Mouse (Mus musculus): ENCODE measurements around the gene Olfr328.

Olfr328 gene

GRCm38 (mm10) chr11:58555536-58555935 is at the start of gene Olfr328:
Gene Olfr328 (minus strand): TSS chr11:58555636.
- Histone ChIP-seq H3K27me3 (ENCODE audit: insufficient read depth, low read length) (no peaks in the 10 kb centered on the region), H3K4me3 (replicated peaks; ENCODE audit: low read length) (no peak within 1 kb of the TSS), H3K9me3 (ENCODE audit: low read length) (no peaks in the 10 kb centered on the region), H3K36me3 (ENCODE audit: insufficient read depth, low read length) (no peaks in the 10 kb centered on the region), H3K4me1 (replicated peaks; ENCODE audit: low read depth, low read length) (no peaks in the 10 kb centered on the region)
- no peak for TF ChIP-seq CTCF (conservative IDR thresholded peaks at IDR 0.05; ENCODE audit: low read length)
- TF ChIP-seq NANOG (IDR thresholded peaks at IDR 0.05; ENCODE audit: borderline replicate concordance, low read length), result no peak
- no peak for TF ChIP-seq POU5F1 (IDR thresholded peaks at IDR 0.05; ENCODE audit: borderline replicate concordance, low read length)

- no peak overlapping the region for H3K4me3 ChIP-seq (replicated peaks; ENCODE audit: low read length)
- no peaks in the 10 kb centered on the region for H3K27me3 ChIP-seq (ENCODE audit: insufficient read depth, low read length)
- no peaks in the 10 kb centered on the region for H3K36me3 ChIP-seq (ENCODE audit: insufficient read depth, low read length)
- H3K4me1 ChIP-seq (replicated peaks; ENCODE audit: low read depth, low read length), result peaks cover 30% of the 10 kb centered on the region
- TF ChIP-seq POU5F1 (IDR thresholded peaks at IDR 0.05; ENCODE audit: borderline replicate concordance, low read length) (no peak), CTCF (conservative IDR thresholded peaks at IDR 0.05; ENCODE audit: low read length) (no peak), NANOG (IDR thresholded peaks at IDR 0.05; ENCODE audit: borderline replicate concordance, low read length) (no peak)
- no peaks in the 10 kb centered on the region for H3K9me3 ChIP-seq (ENCODE audit: low read length)
Measured at GRCm38 (mm10) chr11:58605228-58605627, 49.8 kb upstream of the Olfr328 start.

GRCm38 (mm10) chr11:58604688-58605087 is 49.3 kb upstream of the Olfr328 start:
- H3K4me1 ChIP-seq (replicated peaks; ENCODE audit: low read depth, low read length), result peaks cover 32% of the 10 kb centered on the region
- no peaks in the 10 kb centered on the region for H3K36me3 ChIP-seq (ENCODE audit: insufficient read depth, low read length)
- no peaks in the 10 kb centered on the region for H3K27me3 ChIP-seq (ENCODE audit: insufficient read depth, low read length)
- TF ChIP-seq NANOG (IDR thresholded peaks at IDR 0.05; ENCODE audit: borderline replicate concordance, low read length) (no peak), POU5F1 (IDR thresholded peaks at IDR 0.05; ENCODE audit: borderline replicate concordance, low read length) (no peak), CTCF (conservative IDR thresholded peaks at IDR 0.05; ENCODE audit: low read length) (no peak)
- no peak overlapping the region for H3K4me3 ChIP-seq (replicated peaks; ENCODE audit: low read length)
- H3K9me3 ChIP-seq (ENCODE audit: low read length), result no peaks in the 10 kb centered on the region

- TF ChIP-seq NANOG (IDR thresholded peaks at IDR 0.05; ENCODE audit: borderline replicate concordance, low read length) (peak; percentile 35; the same call in 1 of the 2 replicates), CTCF (conservative IDR thresholded peaks at IDR 0.05; ENCODE audit: low read length) (no peak), POU5F1 (IDR thresholded peaks at IDR 0.05; ENCODE audit: borderline replicate concordance, low read length) (no peak)
- no peaks in the 10 kb centered on the region for H3K9me3 ChIP-seq (ENCODE audit: low read length)
- H3K36me3 ChIP-seq (ENCODE audit: insufficient read depth, low read length), result no peaks in the 10 kb centered on the region
Measured at GRCm38 (mm10) chr11:58602800-58603560, 47.5 kb upstream of the Olfr328 start.

GRCm38 (mm10) chr11:58602062-58602461 is 46.6 kb upstream of the Olfr328 start:
- Histone ChIP-seq H3K36me3 (ENCODE audit: insufficient read depth, low read length) (no peaks in the 10 kb centered on the region), H3K4me1 (replicated peaks; ENCODE audit: low read depth, low read length) (peaks cover 32% of the 10 kb centered on the region), H3K9me3 (ENCODE audit: low read length) (no peaks in the 10 kb centered on the region), H3K27me3 (ENCODE audit: insufficient read depth, low read length) (no peaks in the 10 kb centered on the region), H3K4me3 (replicated peaks; ENCODE audit: low read length) (no peak overlapping the region)
- TF ChIP-seq NANOG (IDR thresholded peaks at IDR 0.05; ENCODE audit: borderline replicate concordance, low read length), result no peak
- no peak for TF ChIP-seq CTCF (conservative IDR thresholded peaks at IDR 0.05; ENCODE audit: low read length)
- no peak for TF ChIP-seq POU5F1 (IDR thresholded peaks at IDR 0.05; ENCODE audit: borderline replicate concordance, low read length)

More at GRCm38 (mm10) chr11:58602800-58603560, 47.5 kb upstream of the Olfr328 start:
- H3K4me1 ChIP-seq (replicated peaks; ENCODE audit: low read depth, low read length), result peaks cover 32% of the 10 kb centered on the region
- no peaks in the 10 kb centered on the region for H3K27me3 ChIP-seq (ENCODE audit: insufficient read depth, low read length)
- H3K4me3 ChIP-seq (replicated peaks; ENCODE audit: low read length), result no peak overlapping the region

GRCm38 (mm10) chr11:58597837-58598236 is 42.4 kb upstream of the Olfr328 start:
- H3K36me3 ChIP-seq (ENCODE audit: insufficient read depth, low read length), result no peaks in the 10 kb centered on the region

GRCm38 (mm10) chr11:58594814-58595213 is 39.4 kb upstream of the Olfr328 start, which contains the start of gene Olfr324:
Gene Olfr324 (plus strand): TSS chr11:58595114.
- H3K36me3 ChIP-seq (ENCODE audit: insufficient read depth, low read length), result no peaks in the 10 kb centered on the region
- no peaks in the 10 kb centered on the region for H3K9me3 ChIP-seq (ENCODE audit: low read length)
- H3K4me3 ChIP-seq (replicated peaks; ENCODE audit: low read length), result no peak within 1 kb of the TSS
- TF ChIP-seq POU5F1 (IDR thresholded peaks at IDR 0.05; ENCODE audit: borderline replicate concordance, low read length), result no peak
- H3K27me3 ChIP-seq (ENCODE audit: insufficient read depth, low read length), result no peaks in the 10 kb centered on the region
- no peaks in the 10 kb centered on the region; the same call in 1 of the 2 replicates for H3K4me1 ChIP-seq (replicated peaks; ENCODE audit: low read depth, low read length)

More at GRCm38 (mm10) chr11:58597837-58598236, 42.4 kb upstream of the Olfr328 start:
- H3K4me1 ChIP-seq (replicated peaks; ENCODE audit: low read depth, low read length), result peaks cover 20% of the 10 kb centered on the region
- TF ChIP-seq NANOG (IDR thresholded peaks at IDR 0.05; ENCODE audit: borderline replicate concordance, low read length) (no peak), POU5F1 (IDR thresholded peaks at IDR 0.05; ENCODE audit: borderline replicate concordance, low read length) (no peak), CTCF (conservative IDR thresholded peaks at IDR 0.05; ENCODE audit: low read length) (no peak)
- H3K27me3 ChIP-seq (ENCODE audit: insufficient read depth, low read length), result no peaks in the 10 kb centered on the region
- no peaks in the 10 kb centered on the region for H3K9me3 ChIP-seq (ENCODE audit: low read length)
- H3K4me3 ChIP-seq (replicated peaks; ENCODE audit: low read length), result no peak overlapping the region

- TF ChIP-seq NANOG (IDR thresholded peaks at IDR 0.05; ENCODE audit: borderline replicate concordance, low read length) (no peak), CTCF (conservative IDR thresholded peaks at IDR 0.05; ENCODE audit: low read length) (no peak), POU5F1 (IDR thresholded peaks at IDR 0.05; ENCODE audit: borderline replicate concordance, low read length) (no peak)
- Histone ChIP-seq H3K9me3 (ENCODE audit: low read length) (peaks cover 9% of the 10 kb centered on the region; the same call in 1 of the 2 replicates), H3K4me1 (replicated peaks; ENCODE audit: low read depth, low read length) (no peaks in the 10 kb centered on the region), H3K4me3 (replicated peaks; ENCODE audit: low read length) (no peak overlapping the region), H3K36me3 (ENCODE audit: insufficient read depth, low read length) (no peaks in the 10 kb centered on the region), H3K27me3 (ENCODE audit: insufficient read depth, low read length) (no peaks in the 10 kb centered on the region)
Measured at GRCm38 (mm10) chr11:58588620-58589250, 33.3 kb upstream of the Olfr328 start.

Data from E14TG2a.4 (cell line).